Mouse (Mus musculus): ENCODE measurements at regions not wholly inside any gene's neighbourhood (a gene's known extent, or its start where the extent isn't known, plus 50 kb on each side); places are given as distances from the start of the nearest gene placed in this dataset.

GRCm38 (mm10) chr6:31085063-31085759 is 126.3 kb upstream of the Klf14 start:
- DNase-seq: no peak

GRCm38 (mm10) chr6:31085760-31086108 is 126.9 kb upstream of the Klf14 start:
- no peak for DNase-seq

- no peak for DNase-seq
Measured at GRCm38 (mm10) chr6:31086283-31086682, 127.4 kb upstream of the Klf14 start.

GRCm38 (mm10) chr6:31086798-31087360 is 128.0 kb upstream of the Klf14 start:
- DNase-seq: no peak

GRCm38 (mm10) chr6:31087511-31087910 is 128.6 kb upstream of the Klf14 start:
- DNase-seq: no peak

GRCm38 (mm10) chr6:31088147-31088972 is 129.5 kb upstream of the Klf14 start:
- no peak for DNase-seq

GRCm38 (mm10) chr6:31088973-31089368 is 130.1 kb upstream of the Klf14 start:
- no peak for DNase-seq

GRCm38 (mm10) chr6:31090288-31090687 is 131.4 kb upstream of the Klf14 start:
- no peak for DNase-seq

GRCm38 (mm10) chr6:31090791-31091190 is 131.9 kb upstream of the Klf14 start:
- DNase-seq: no peak

GRCm38 (mm10) chr6:31092324-31092723 is 133.4 kb upstream of the Klf14 start:
- DNase-seq: no peak

GRCm38 (mm10) chr6:31092760-31093159 is 133.9 kb upstream of the Klf14 start:
- DNase-seq: no peak

GRCm38 (mm10) chr6:31095943-31096714 is 137.3 kb upstream of the Klf14 start:
- DNase-seq: peak; percentile 45

- DNase-seq: no peak
Measured at GRCm38 (mm10) chr6:31096787-31097186, 137.9 kb upstream of the Klf14 start.

GRCm38 (mm10) chr6:31097254-31097653 is 138.4 kb upstream of the Klf14 start:
- DNase-seq: no peak

- no peak for DNase-seq
Measured at GRCm38 (mm10) chr6:31098106-31098505, 139.2 kb upstream of the Klf14 start.

- no peak for DNase-seq
Measured at GRCm38 (mm10) chr6:31100084-31100579, 141.3 kb upstream of the Klf14 start.

GRCm38 (mm10) chr6:31100749-31101148 is 141.9 kb upstream of the Klf14 start:
- DNase-seq: no peak

GRCm38 (mm10) chr6:31106144-31106836 is 147.4 kb upstream of the Klf14 start:
- no peak for DNase-seq

GRCm38 (mm10) chr6:31106856-31107359 is 148.0 kb upstream of the Klf14 start:
- no peak for DNase-seq

- DNase-seq: no peak
Measured at GRCm38 (mm10) chr6:31107360-31107759, 148.5 kb upstream of the Klf14 start.

GRCm38 (mm10) chr6:31107916-31108685 is 149.2 kb upstream of the Klf14 start:
- DNase-seq: no peak

Measured in right cerebral cortex, postnatal 25 days (tissue).